Mouse (Mus musculus) intestine, embryonic 16.5 days (tissue): ENCODE measurements at regions not wholly inside any gene's neighbourhood (a gene's known extent, or its start where the extent isn't known, plus 50 kb on each side); places are given as distances from the start of the nearest gene placed in this dataset.
A peak's percentile ranks its signal among the peaks of the same experiment; 100 is the strongest.

Source experiments
- ATAC-seq: fragments of 200-750 bp; cut with Nextera tagmentation; 2 replicates; pipeline ENCODE4 v1.8.0; 2017; ENCODE audit warnings: moderate TSS enrichment, moderate library complexity
- H3K27ac ChIP-seq: fragments of 300-500 bp; sonication (generic); 2 replicates; pipeline ENCODE4 v1.5.1; 2014; ENCODE audit warnings: mild to moderate bottlenecking, low read length
- H3K27me3 ChIP-seq: fragments of 300-500 bp; sonication (generic); replicated peaks from 2 replicates; pipeline ENCODE4 v1.6.1; 2014; ENCODE audit warnings: low read length, control low read depth, mixed read lengths; ENCODE audit not compliant: control insufficient read depth, insufficient read depth
- H3K36me3 ChIP-seq: fragments of 300-500 bp; sonication (generic); 2 replicates; pipeline ENCODE4 v1.6.1; 2014; ENCODE audit warnings: low read length, control low read depth; ENCODE audit not compliant: control insufficient read depth, insufficient read depth
- H3K4me1 ChIP-seq: fragments of 300-500 bp; sonication (generic); 2 replicates; pipeline ENCODE4 v1.6.1; 2014; ENCODE audit warnings: low read length, control low read depth, mixed read lengths; ENCODE audit not compliant: control insufficient read depth, insufficient read depth
- H3K4me2 ChIP-seq: fragments of 300-500 bp; sonication (generic); 2 replicates; pipeline ENCODE4 v1.6.1; 2014; ENCODE audit warnings: low read depth, low read length, control low read depth
- H3K4me3 ChIP-seq: fragments of 300-500 bp; sonication (generic); 2 replicates; pipeline ENCODE4 v1.5.1; 2014; ENCODE audit warnings: mild to moderate bottlenecking, low read length
- H3K9ac ChIP-seq: fragments of 300-500 bp; sonication (generic); 2 replicates; pipeline ENCODE4 v1.6.1; 2014; ENCODE audit warnings: low read depth, low read length
- H3K9me3 ChIP-seq: fragments of 300-500 bp; sonication (generic); 2 replicates; pipeline ENCODE4 v1.6.1; 2016; ENCODE audit warnings: low read length, control low read depth; ENCODE audit not compliant: control insufficient read depth
- WGBS: fragments of 180-500 bp; shearing (Covaris S2); extraction: QIAGEN DNeasy Blood & Tissue Kit; methylation state at CpG from one replicate; pipeline ENCODE4 v1.1.7; 2014; 5-methylcytosine and 5-hydroxymethylcytosine counted together

- peaks cover 3% of the 10 kb centered on the region; the same call in 1 of the 2 replicates for H3K4me1 ChIP-seq
- no peak overlapping the region for H3K4me2 ChIP-seq
- 45% methylated on average over 4 of the region's 4 CpGs for WGBS
- peak overlapping the region; percentile 19; the same call in 1 of the 2 replicates for H3K27ac ChIP-seq
- H3K9me3 ChIP-seq = no peaks in the 10 kb centered on the region
- no peak overlapping the region for H3K9ac ChIP-seq
- no peak overlapping the region for H3K4me3 ChIP-seq
- peak; percentile 52 for ATAC-seq
- no peaks in the 10 kb centered on the region for H3K27me3 ChIP-seq
- H3K36me3 ChIP-seq = no peaks in the 10 kb centered on the region
Observed at GRCm38 (mm10) chr17:83072175-83072574, 142.9 kb upstream of the Pkdcc start.

GRCm38 (mm10) chr17:83074893-83075292, 140.2 kb upstream of the Pkdcc start:
- Histone ChIP-seq H3K36me3 (no peaks in the 10 kb centered on the region), H3K27ac (no peak overlapping the region), H3K4me3 (no peak overlapping the region), H3K4me1 (peaks cover 16% of the 10 kb centered on the region), H3K27me3 (no peaks in the 10 kb centered on the region), H3K4me2 (no peak overlapping the region), H3K9me3 (no peaks in the 10 kb centered on the region), H3K9ac (no peak overlapping the region)
- no peak for ATAC-seq
- 64% methylated on average over 5 of the region's 5 CpGs for WGBS

DNA sequence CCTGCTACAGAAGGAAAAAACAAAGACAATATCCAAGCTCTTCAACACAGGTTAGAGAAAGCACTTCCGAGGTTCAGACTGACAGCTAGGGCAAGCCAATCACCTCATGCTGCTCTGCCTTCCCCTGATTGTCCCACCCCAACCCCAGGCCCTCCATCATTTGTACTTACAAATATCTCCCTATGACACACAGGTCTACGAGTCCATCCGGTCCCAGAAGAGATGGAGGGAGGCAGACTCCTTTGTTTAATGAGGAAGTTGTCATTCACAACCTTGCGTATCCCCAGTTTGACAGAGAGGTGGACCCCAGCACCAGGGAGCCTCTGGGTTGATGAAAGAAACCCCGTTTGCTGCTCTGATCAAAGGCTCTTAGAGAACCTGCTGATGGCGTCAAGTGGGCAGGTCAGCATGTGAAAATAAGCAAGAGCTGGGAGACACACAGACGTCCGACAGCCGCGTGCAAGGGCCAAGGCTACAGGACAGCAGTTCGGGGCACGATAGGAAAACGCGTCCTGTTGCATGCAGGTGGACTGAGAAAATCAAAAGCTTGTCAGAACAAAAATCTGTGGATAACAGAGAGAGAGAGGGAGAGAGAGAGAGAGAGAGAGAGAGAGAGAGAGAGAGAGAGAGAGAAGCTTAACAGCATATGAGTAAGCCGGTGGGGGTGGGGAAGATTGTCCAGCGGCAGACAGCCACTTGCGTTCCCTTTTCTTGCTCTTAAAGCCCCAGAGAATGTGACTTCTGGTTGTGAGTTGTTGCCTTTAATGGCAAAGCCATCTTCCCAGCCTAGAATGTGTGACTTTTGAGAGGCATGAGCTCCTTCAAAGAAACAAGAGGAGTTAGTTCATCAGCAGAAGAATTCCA, 137.1 kb upstream of the Pkdcc start:
- H3K36me3 ChIP-seq = no peaks in the 10 kb centered on the region
- H3K9me3 ChIP-seq = no peaks in the 10 kb centered on the region
- peak overlapping the region; percentile 67 for H3K27ac ChIP-seq
- 0 out of 2 replicates have a peak overlapping the region, but pooled peaks have one; percentile 7 for H3K4me2 ChIP-seq
- WGBS = 47% methylated on average over 17 of the region's 17 CpGs
- ATAC-seq = no peak
- H3K4me3 ChIP-seq = no peak overlapping the region
- H3K27me3 ChIP-seq = no peaks in the 10 kb centered on the region
- peak overlapping the region; percentile 48 for H3K9ac ChIP-seq
- H3K4me1 ChIP-seq = peaks cover 21% of the 10 kb centered on the region

- Histone ChIP-seq H3K36me3 (no peaks in the 10 kb centered on the region), H3K9me3 (no peaks in the 10 kb centered on the region), H3K27me3 (no peaks in the 10 kb centered on the region), H3K9ac (peak overlapping the region; percentile 48), H3K4me1 (peaks cover 23% of the 10 kb centered on the region), H3K4me2 (0 out of 2 replicates have a peak overlapping the region, but pooled peaks have one; percentile 4), H3K27ac (peak overlapping the region; percentile 67), H3K4me3 (no peak overlapping the region)
- 41% methylated on average over 19 of the region's 19 CpGs for WGBS
- peak; percentile 57 for ATAC-seq
Observed at GRCm38 (mm10) chr17:83078601-83079360, 136.3 kb upstream of the Pkdcc start.

GRCm38 (mm10) chr17:83079361-83079685, 135.8 kb upstream of the Pkdcc start:
- ATAC-seq = no peak; the same call in 1 of the 2 replicates
- Histone ChIP-seq H3K4me2 (no peak overlapping the region), H3K36me3 (no peaks in the 10 kb centered on the region), H3K9me3 (no peaks in the 10 kb centered on the region), H3K9ac (no peak overlapping the region), H3K4me1 (peaks cover 25% of the 10 kb centered on the region), H3K27me3 (no peaks in the 10 kb centered on the region), H3K27ac (no peak overlapping the region), H3K4me3 (no peak overlapping the region)
- 56% methylated on average over 7 of the region's 7 CpGs for WGBS

- Histone ChIP-seq H3K27me3 (no peaks in the 10 kb centered on the region), H3K4me1 (peaks cover 25% of the 10 kb centered on the region), H3K4me2 (no peak overlapping the region), H3K4me3 (no peak overlapping the region), H3K9me3 (peaks cover 3% of the 10 kb centered on the region; the same call in 1 of the 2 replicates), H3K36me3 (no peaks in the 10 kb centered on the region), H3K9ac (0 out of 2 replicates have a peak overlapping the region, but pooled peaks have one; percentile 10), H3K27ac (peak overlapping the region; percentile 80)
- 33% methylated on average over 8 of the region's 8 CpGs for WGBS
- ATAC-seq = peak; percentile 62
Observed at GRCm38 (mm10) chr17:83081729-83082128, 133.4 kb upstream of the Pkdcc start.

DNA sequence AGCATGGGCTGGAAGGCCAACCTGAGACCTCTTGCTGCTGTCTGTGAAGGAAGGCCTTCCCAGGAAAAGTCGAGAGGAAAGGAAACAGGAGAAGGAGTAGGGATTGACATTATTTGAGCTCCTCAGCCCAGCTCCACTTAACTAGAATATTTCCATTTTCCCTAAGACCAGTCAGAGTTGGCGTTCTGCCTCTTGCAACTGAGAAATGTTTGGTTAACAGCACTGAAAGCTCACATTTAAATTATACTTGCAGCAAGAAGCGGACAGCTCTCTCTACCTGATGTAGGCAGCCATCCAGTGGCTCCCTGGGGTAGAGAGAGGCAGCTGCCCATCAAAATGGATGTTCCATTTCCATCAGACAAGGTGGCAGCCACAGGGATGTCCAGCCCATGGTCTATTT, 131.6 kb upstream of the Pkdcc start:
- Histone ChIP-seq H3K27me3 (no peaks in the 10 kb centered on the region), H3K4me1 (peaks cover 16% of the 10 kb centered on the region), H3K4me2 (no peak overlapping the region), H3K27ac (peak overlapping the region; percentile 35), H3K9ac (0 out of 2 replicates have a peak overlapping the region, but pooled peaks have one; percentile 4), H3K9me3 (peaks cover 3% of the 10 kb centered on the region; the same call in 1 of the 2 replicates), H3K4me3 (no peak overlapping the region), H3K36me3 (no peaks in the 10 kb centered on the region)
- WGBS = 51% methylated on average over 3 of the region's 3 CpGs
- ATAC-seq = no peak

GRCm38 (mm10) chr17:83085792-83086475, 129.2 kb upstream of the Pkdcc start:
- no peaks in the 10 kb centered on the region for H3K27me3 ChIP-seq
- H3K9me3 ChIP-seq = peaks cover 3% of the 10 kb centered on the region; the same call in 1 of the 2 replicates
- H3K27ac ChIP-seq = no peak overlapping the region
- H3K9ac ChIP-seq = no peak overlapping the region
- 90% methylated on average over 10 of the region's 10 CpGs for WGBS
- peaks cover 12% of the 10 kb centered on the region for H3K4me1 ChIP-seq
- H3K36me3 ChIP-seq = no peaks in the 10 kb centered on the region
- H3K4me2 ChIP-seq = no peak overlapping the region
- ATAC-seq = no peak
- no peak overlapping the region for H3K4me3 ChIP-seq

GRCm38 (mm10) chr17:83086703-83087102, 128.4 kb upstream of the Pkdcc start:
- H3K4me2 ChIP-seq = no peak overlapping the region
- WGBS = 87% methylated on average over 2 of the region's 2 CpGs
- H3K9ac ChIP-seq = no peak overlapping the region
- ATAC-seq = no peak
- H3K4me1 ChIP-seq = peaks cover 7% of the 10 kb centered on the region
- H3K36me3 ChIP-seq = no peaks in the 10 kb centered on the region
- H3K27ac ChIP-seq = no peak overlapping the region
- peaks cover 3% of the 10 kb centered on the region; the same call in 1 of the 2 replicates for H3K9me3 ChIP-seq
- no peaks in the 10 kb centered on the region for H3K27me3 ChIP-seq
- H3K4me3 ChIP-seq = no peak overlapping the region
